ENCODE assay signal across 8 mouse cellular contexts in the genomic region with DNA sequence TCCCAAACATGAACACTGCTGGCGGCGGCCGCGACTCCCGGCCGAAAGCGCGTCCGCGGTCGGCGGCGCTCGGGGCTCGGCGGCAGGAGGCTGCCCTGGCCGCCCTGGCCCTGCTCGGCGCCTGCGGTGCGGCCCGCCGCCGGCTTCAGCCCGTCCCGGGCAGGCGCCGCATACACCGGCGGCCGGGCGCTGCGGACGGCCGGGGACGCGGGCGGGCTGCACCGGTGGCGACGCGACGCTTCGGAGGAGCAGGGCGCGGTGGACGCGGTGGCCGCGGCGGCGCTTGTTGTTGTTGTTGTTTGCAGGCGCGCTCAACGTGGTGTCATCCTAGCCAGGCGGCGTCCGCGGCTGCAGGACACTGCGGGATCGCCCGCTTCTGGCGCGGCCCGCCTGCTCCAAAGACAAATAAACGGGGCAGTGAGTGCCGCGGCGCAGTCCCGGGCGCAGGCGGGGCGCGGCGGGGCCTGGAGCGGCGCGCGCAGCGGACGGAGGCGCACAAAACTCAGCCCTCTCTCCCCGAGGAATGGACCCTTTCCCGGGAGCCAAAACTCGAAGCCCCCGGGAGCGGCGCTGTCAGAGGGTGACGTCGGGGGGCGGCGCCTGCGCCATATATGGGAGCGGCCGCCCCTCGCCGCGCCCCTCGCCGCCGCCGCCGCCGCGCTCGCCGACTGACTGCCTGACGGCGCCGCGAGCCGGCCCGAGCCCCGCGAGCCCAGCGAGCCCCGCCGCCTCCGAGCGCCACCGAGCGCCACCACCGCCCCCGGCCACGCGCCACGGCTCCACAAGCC. TPM values are rescaled to one million over a fixed set of nuclear protein-coding genes. Genes with fewer than 3 reads are reported as not detected.
DNase-seq lines count a peak whose midpoint lies in the region; ATAC-seq and TF ChIP-seq lines count a peak whose summit lies in the region.

Gene Ebf3, minus strand, starts transcription at position 542 of the 788 bp plus-strand sequence.

- H3K4me3 ChIP-seq in forebrain, embryonic 15.5 days, result peak within 1 kb of the TSS; percentile 47
- peak within 1 kb of the TSS; percentile 79 for H3K4me3 ChIP-seq in hindbrain, embryonic 10.5 days
- H3K4me3 ChIP-seq in limb, embryonic 14.5 days (replicated peaks; ENCODE audit: low read length), result peak within 1 kb of the TSS; percentile 84
- H3K4me3 ChIP-seq in midbrain, embryonic 15.5 days, result peak within 1 kb of the TSS; percentile 60

- no peaks in the 10 kb centered on the region for H3K9me3 ChIP-seq in forebrain, embryonic 15.5 days
- no peaks in the 10 kb centered on the region for H3K9me3 ChIP-seq in hindbrain, embryonic 10.5 days
- H3K9me3 ChIP-seq in limb, embryonic 14.5 days (ENCODE audit: control insufficient read depth, low read length), result no peaks in the 10 kb centered on the region
- H3K9me3 ChIP-seq in midbrain, embryonic 15.5 days, result no peaks in the 10 kb centered on the region

- peak within 1 kb of the TSS; percentile 86 for H3K4me2 ChIP-seq in forebrain, embryonic 15.5 days (replicated peaks)
- peak within 1 kb of the TSS; percentile 91 for H3K4me2 ChIP-seq in limb, embryonic 14.5 days (replicated peaks; ENCODE audit: low read depth, low read length, severe bottlenecking)
- H3K4me2 ChIP-seq in midbrain, embryonic 15.5 days, result peak within 1 kb of the TSS; percentile 77

- peaks cover 78% of the 10 kb centered on the region for H3K27me3 ChIP-seq in forebrain, embryonic 15.5 days
- peaks cover 99% of the 10 kb centered on the region for H3K27me3 ChIP-seq in hindbrain, embryonic 10.5 days (ENCODE audit: insufficient read depth, poor library complexity, severe bottlenecking)
- H3K27me3 ChIP-seq in limb, embryonic 14.5 days (ENCODE audit: control insufficient read depth, insufficient read depth, low read length), result peaks cover 44% of the 10 kb centered on the region
- peaks cover 16% of the 10 kb centered on the region for H3K27me3 ChIP-seq in midbrain, embryonic 15.5 days (replicated peaks)

- H3K36me3 ChIP-seq in forebrain, embryonic 15.5 days, result no peaks in the 10 kb centered on the region
- peaks cover 16% of the 10 kb centered on the region for H3K36me3 ChIP-seq in hindbrain, embryonic 10.5 days
- peaks cover 41% of the 10 kb centered on the region for H3K36me3 ChIP-seq in limb, embryonic 14.5 days (ENCODE audit: control insufficient read depth, insufficient read depth, low read length)
- H3K36me3 ChIP-seq in midbrain, embryonic 15.5 days (replicated peaks), result no peaks in the 10 kb centered on the region

- H3K27ac ChIP-seq in forebrain, embryonic 15.5 days (replicated peaks), result no peak within 1 kb of the TSS
- H3K27ac ChIP-seq in hindbrain, embryonic 10.5 days, result peak within 1 kb of the TSS; percentile 89
- H3K27ac ChIP-seq in limb, embryonic 14.5 days (replicated peaks; ENCODE audit: low read depth, low read length), result peak within 1 kb of the TSS; percentile 95
- H3K27ac ChIP-seq in midbrain, embryonic 15.5 days, result peak within 1 kb of the TSS; percentile 93

- DNase-seq in CD4-positive, CD25-positive, alpha-beta regulatory T cell, adult 2 months (ENCODE audit: low read depth, low spot score), result peak; percentile 54
- peak; percentile 76 to 93 for DNase-seq in adrenal gland, adult (ENCODE audit: inconsistent age in 2 of 2, low spot score in 1 of 2)
- DNase-seq in hindbrain, embryonic 10.5 days (ENCODE audit: low spot score), result peak; percentile 90
- peak; percentile 94 for DNase-seq in limb, embryonic 14.5 days (ENCODE audit: low spot score)
- peak; percentile 45 to 63 for DNase-seq in thymus, adult 18-20 months
- DNase-seq in left cerebral cortex, adult 8-10 months (ENCODE audit: low spot score in 2 of 2), result no peak

- ATAC-seq in forebrain, embryonic 15.5 days (replicated peaks), result peak; percentile 76
- ATAC-seq in limb, embryonic 14.5 days (ENCODE audit: low FRiP score, low read depth), result peak; percentile 84
- ATAC-seq in midbrain, embryonic 15.5 days (replicated peaks), result peak; percentile 87

- TF ChIP-seq POLR2A in limb, embryonic 14.5 days (IDR thresholded peaks at IDR 0.05; ENCODE audit: borderline replicate concordance, extremely low read depth, insufficient read depth, insufficient read length), result 0 out of 2 replicates have a peak, but pooled peaks have one; percentile 1

- H3K9ac ChIP-seq in forebrain, embryonic 15.5 days (replicated peaks), result peak within 1 kb of the TSS; percentile 26
- H3K9ac ChIP-seq in limb, embryonic 14.5 days (ENCODE audit: low read depth, low read length, severe bottlenecking), result peak within 1 kb of the TSS; percentile 98
- H3K9ac ChIP-seq in midbrain, embryonic 15.5 days, result peak within 1 kb of the TSS; percentile 73

- peaks cover 80% of the 10 kb centered on the region for H3K4me1 ChIP-seq in forebrain, embryonic 15.5 days
- H3K4me1 ChIP-seq in hindbrain, embryonic 10.5 days (replicated peaks), result peaks cover 90% of the 10 kb centered on the region
- H3K4me1 ChIP-seq in limb, embryonic 14.5 days (ENCODE audit: control insufficient read depth, insufficient read depth, low read length), result peaks cover 40% of the 10 kb centered on the region
- H3K4me1 ChIP-seq in midbrain, embryonic 15.5 days, result peaks cover 64% of the 10 kb centered on the region

- WGBS in forebrain, embryonic 15.5 days, result under 1% methylated on average over 114 of the region's 127 CpGs
- under 1% methylated on average over 127 of the region's 127 CpGs for WGBS in hindbrain, embryonic 10.5 days
- WGBS in limb, embryonic 14.5 days, result 1% methylated on average over 51 of the region's 127 CpGs
- WGBS in midbrain, embryonic 15.5 days, result under 1% methylated on average over 119 of the region's 127 CpGs

RNA-seq across cellular contexts. Expression of gene Ebf3, which starts in this region (rescaled TPM):
- 0.80 and 0.83 TPM in 2 replicates for polyA plus RNA-seq in forebrain, embryonic 15.5 days (2015; fragmentation: Nextera tagmentation; extraction: Ambion mirVana)
- polyA plus RNA-seq in hindbrain, embryonic 10.5 days (2016; fragmentation: Nextera tagmentation; extraction: Ambion mirVana), result 5.7 and 7.4 TPM in 2 replicates
- polyA plus RNA-seq in limb, embryonic 14.5 days (2012; rRNA removed), result 80.3 and 93.2 TPM in 2 replicates
- 15.3 and 17.8 TPM in 2 replicates for polyA plus RNA-seq in limb, embryonic 14.5 days (2014; fragmentation: Nextera tagmentation; extraction: Ambion mirVana)
- 14.6 and 14.9 TPM in 2 replicates for polyA plus RNA-seq in midbrain, embryonic 15.5 days (2015; fragmentation: Nextera tagmentation; extraction: Ambion mirVana)
- 1 to 10 TPM in 2 of 4 experiments, under 1 TPM in 2; 0.64 to 2.6 (median 1.1) TPM for total RNA-seq in left cerebral cortex, adult 8-10 months (2022)

Comparison
In these comparisons a context has a peak if more than half of its experiments do, and no peak if none do; other contexts are left out.
1. Peak in ATAC-seq, H3K4me3 ChIP-seq, H3K9ac ChIP-seq and H3K4me2 ChIP-seq in forebrain, embryonic 15.5 days; RNA of the gene not detected or under 1 TPM.
2. DNase-seq: peak in CD4-positive, CD25-positive, alpha-beta regulatory T cell, adult 2 months (single experiment), adrenal gland, adult (2 of 2), hindbrain, embryonic 10.5 days (single experiment), limb, embryonic 14.5 days (single experiment) and thymus, adult 18-20 months (2 of 2); none in left cerebral cortex, adult 8-10 months (0 of 2).
3. H3K9ac ChIP-seq: peak in every context shown above with its lines; median percentile 98 in limb, embryonic 14.5 days; 73 in midbrain, embryonic 15.5 days; 26 in forebrain, embryonic 15.5 days.
4. Peak in every context shown above with its lines, with median percentiles within 50 percentile points of each other: ATAC-seq, H3K4me2 ChIP-seq and H3K4me3 ChIP-seq.